Mouse (Mus musculus): ENCODE results near the gene Ube2z. TPM values are rescaled to one million over a fixed set of nuclear protein-coding genes. Genes with fewer than 3 reads are reported as not detected.

Ube2z gene
- total RNA-seq, 4 experiments from 2014 or later = 53.6 to 60.5 (median 59.8) TPM

GRCm38 (mm10) chr11:96007516-96008235, 57.5 kb downstream of the Ube2z start:
- DNase-seq (ENCODE audit: low spot score in 2 of 2) = no peak

- DNase-seq (ENCODE audit: low spot score in 2 of 2) = no peak
Measured at GRCm38 (mm10) chr11:96006852-96007515, 58.2 kb downstream of the Ube2z start.

GRCm38 (mm10) chr11:96006367-96006851, 58.8 kb downstream of the Ube2z start:
- DNase-seq (ENCODE audit: low spot score in 2 of 2) = no peak

GRCm38 (mm10) chr11:96005403-96006271, 59.6 kb downstream of the Ube2z start, which contains the start of gene Igf2bp1:
Gene Igf2bp1 (minus strand): TSS chr11:96005940.
- DNase-seq (ENCODE audit: low spot score in 2 of 2) = no peak

GRCm38 (mm10) chr11:96004793-96005402, 60.3 kb downstream of the Ube2z start:
- DNase-seq (ENCODE audit: low spot score in 2 of 2) = no peak

GRCm38 (mm10) chr11:96003969-96004792, 61.0 kb downstream of the Ube2z start:
- DNase-seq (ENCODE audit: low spot score in 2 of 2) = no peak

GRCm38 (mm10) chr11:96003100-96003900, 61.9 kb downstream of the Ube2z start:
- DNase-seq (ENCODE audit: low spot score in 2 of 2) = no peak

Other genes with a start within 250 kb of the Ube2z start
- 10 to 100 TPM; 60.8 to 75.0 (median 67.2) TPM for gene Phospho1, start 240.9 kb downstream of the Ube2z start, total RNA-seq (2022)
- 10 to 100 TPM in 1 of 4 experiments, 1 to 10 TPM in 3; 2.3 to 14.5 (median 5.2) TPM for gene Gngt2, start 228.2 kb downstream of the Ube2z start, total RNA-seq (2022)
- 10 to 100 TPM in 2 of 4 experiments, 1 to 10 TPM in 2; 5.9 to 21.5 (median 10.1) TPM for gene Abi3, start 222.9 kb downstream of the Ube2z start, total RNA-seq (2022)
- not detected for gene B4galnt2, start 150.5 kb downstream of the Ube2z start, total RNA-seq (2022)
- gene Igf2bp1, start 59.4 kb downstream of the Ube2z start, total RNA-seq (2022) = under 1 TPM in 1 of 4 experiments, not detected in 3; 0.20 TPM
- not detected for gene Gip, start 40.8 kb downstream of the Ube2z start, total RNA-seq (2022)
- gene Snf8, start 30.5 kb downstream of the Ube2z start, total RNA-seq (2022) = 100 to 1,000 TPM in 3 of 4 experiments, 10 to 100 TPM in 1; 98.4 to 106 (median 103) TPM
- 100 to 1,000 TPM; 354 to 394 (median 374) TPM for gene Atp5g1, start 10.3 kb upstream of the Ube2z start, total RNA-seq (2022)
- not detected for gene Calcoco2, start 46.6 kb upstream of the Ube2z start, total RNA-seq (2022)
- gene Ttll6, start 68.4 kb upstream of the Ube2z start, total RNA-seq (2022) = under 1 TPM in 3 of 4 experiments, not detected in 1; 0.23 to 0.36 (median 0.30) TPM
- not detected for gene Hoxb13, start 128.9 kb upstream of the Ube2z start, total RNA-seq (2022)
- gene Hoxb9, start 206.1 kb upstream of the Ube2z start, total RNA-seq (2022) = under 1 TPM in 1 of 4 experiments, not detected in 3; 0.16 TPM
- not detected for gene Hoxb8, start 216.5 kb upstream of the Ube2z start, total RNA-seq (2022)
- gene Hoxb7, start 221.2 kb upstream of the Ube2z start, total RNA-seq (2022) = not detected
- gene Hoxb6, start 227.1 kb upstream of the Ube2z start, total RNA-seq (2022) = not detected
- not detected for gene Hoxb5, start 237.9 kb upstream of the Ube2z start, total RNA-seq (2022)

All from left cerebral cortex, adult 8-10 months (tissue).